Mouse (Mus musculus) intestine, embryonic 14.5 days (tissue): ENCODE data around the gene Gas2. TPM values are rescaled to one million over a fixed set of nuclear protein-coding genes. Genes with fewer than 3 reads are reported as not detected.

Source experiments
- ATAC-seq: fragments of 200-750 bp; cut with Nextera tagmentation; replicated peaks from 2 replicates; pipeline ENCODE4 v1.8.0; 2017; ENCODE audit warnings: low read depth, moderate number of reproducible peaks, moderate TSS enrichment, moderate library complexity; ENCODE audit not compliant: low FRiP score, low TSS enrichment
- DNase-seq: peaks from one replicate; pipeline ENCODE4 v3.0.0-alpha.2; 2018; ENCODE audit warnings: low spot score
- H3K27ac ChIP-seq: fragments of 300-500 bp; sonication (generic); 2 replicates; pipeline ENCODE4 v1.5.1; 2014; ENCODE audit warnings: low read depth, mild to moderate bottlenecking, control low read depth
- H3K27me3 ChIP-seq: fragments of 300-500 bp; sonication (generic); replicated peaks from 2 replicates; pipeline ENCODE4 v1.6.1; 2014; ENCODE audit warnings: low read length, control low read depth; ENCODE audit not compliant: control insufficient read depth, insufficient read depth
- H3K36me3 ChIP-seq: fragments of 300-500 bp; sonication (generic); 2 replicates; pipeline ENCODE4 v1.6.1; 2014; ENCODE audit warnings: low read length, control low read depth; ENCODE audit not compliant: control insufficient read depth, insufficient read depth
- H3K4me1 ChIP-seq: fragments of 300-500 bp; sonication (generic); replicated peaks from 2 replicates; pipeline ENCODE4 v1.6.1; 2014; ENCODE audit warnings: low read length, control low read depth, mixed read lengths; ENCODE audit not compliant: control insufficient read depth, insufficient read depth
- H3K4me2 ChIP-seq: fragments of 300-500 bp; sonication (generic); 2 replicates; pipeline ENCODE4 v1.6.1; 2014; ENCODE audit warnings: low read length
- H3K4me3 ChIP-seq: fragments of 300-500 bp; sonication (generic); 2 replicates; pipeline ENCODE4 v1.5.1; 2014; ENCODE audit warnings: low read depth, low read length, control low read depth, mixed read lengths
- H3K9ac ChIP-seq: fragments of 300-500 bp; sonication (generic); 2 replicates; pipeline ENCODE4 v1.6.1; 2014; ENCODE audit warnings: mild to moderate bottlenecking, low read length
- H3K9me3 ChIP-seq: fragments of 300-500 bp; sonication (generic); 2 replicates; pipeline ENCODE4 v1.6.1; 2016; ENCODE audit warnings: low read length, control low read depth; ENCODE audit not compliant: control insufficient read depth
- WGBS: fragments of 180-500 bp; shearing (Covaris S2); extraction: QIAGEN DNeasy Blood & Tissue Kit; methylation state at CpG from one replicate; pipeline ENCODE4 v1.1.7; 2014; 5-methylcytosine and 5-hydroxymethylcytosine counted together
- polyA plus RNA-seq: library from polyadenylated mRNA; unstranded; fragments of >200 nt; fragmentation: Nextera tagmentation; extraction: Ambion mirVana; gene quantifications from 2 replicates; pipeline ENCODE4 v1.2.1, GENCODE M21; 2014

Gene Gas2
- polyA plus RNA-seq, 1 experiment from 2014 or later = 16.0 TPM

GRCm38 (mm10) chr7:51967581-51967980 lies 105.8 kb downstream of the Gas2 start:
- no peak for DNase-seq
- Histone ChIP-seq H3K9me3 (no peaks in the 10 kb centered on the region), H3K27me3 (no peaks in the 10 kb centered on the region), H3K36me3 (no peaks in the 10 kb centered on the region), H3K4me2 (no peak overlapping the region), H3K4me3 (no peak overlapping the region), H3K27ac (no peak overlapping the region), H3K9ac (no peak overlapping the region), H3K4me1 (no peaks in the 10 kb centered on the region)
- whole genome bisulfite sequencing = 82% methylated on average over 4 of the region's 4 CpGs
- no peak for ATAC-seq

GRCm38 (mm10) chr7:51969379-51969778 lies 107.6 kb downstream of the Gas2 start:
- Histone ChIP-seq H3K36me3 (no peaks in the 10 kb centered on the region), H3K4me3 (no peak overlapping the region), H3K9me3 (no peaks in the 10 kb centered on the region), H3K27me3 (no peaks in the 10 kb centered on the region), H3K27ac (no peak overlapping the region), H3K4me1 (no peaks in the 10 kb centered on the region), H3K4me2 (no peak overlapping the region), H3K9ac (no peak overlapping the region)
- DNase-seq (no peak), ATAC-seq (no peak)

- Histone ChIP-seq H3K9ac (no peak overlapping the region), H3K27ac (no peak overlapping the region), H3K9me3 (no peaks in the 10 kb centered on the region), H3K27me3 (no peaks in the 10 kb centered on the region), H3K4me3 (no peak overlapping the region), H3K4me1 (no peaks in the 10 kb centered on the region), H3K36me3 (no peaks in the 10 kb centered on the region), H3K4me2 (no peak overlapping the region)
- no peak for ATAC-seq
- peak; percentile 67 for DNase-seq
- WGBS = 30% methylated on average over 6 of the region's 6 CpGs
Observed at GRCm38 (mm10) chr7:51972252-51972855, 110.5 kb downstream of the Gas2 start.

GRCm38 (mm10) chr7:51973091-51973490 lies 111.3 kb downstream of the Gas2 start:
- Histone ChIP-seq H3K36me3 (no peaks in the 10 kb centered on the region), H3K27me3 (no peaks in the 10 kb centered on the region), H3K9me3 (no peaks in the 10 kb centered on the region), H3K4me2 (no peak overlapping the region), H3K4me3 (no peak overlapping the region), H3K4me1 (no peaks in the 10 kb centered on the region), H3K27ac (no peak overlapping the region), H3K9ac (no peak overlapping the region)
- no peak for ATAC-seq
- WGBS = 75% methylated on average over 5 of the region's 5 CpGs
- no peak for DNase-seq

GRCm38 (mm10) chr7:51973526-51973925 lies 111.7 kb downstream of the Gas2 start:
- Histone ChIP-seq H3K4me3 (no peak overlapping the region), H3K27ac (no peak overlapping the region), H3K4me1 (no peaks in the 10 kb centered on the region), H3K4me2 (no peak overlapping the region), H3K36me3 (no peaks in the 10 kb centered on the region), H3K9me3 (no peaks in the 10 kb centered on the region), H3K9ac (no peak overlapping the region), H3K27me3 (no peaks in the 10 kb centered on the region)
- ATAC-seq (no peak), DNase-seq (no peak)
- 83% methylated on average over 2 of the region's 2 CpGs for WGBS

GRCm38 (mm10) chr7:51975181-51975580 lies 113.4 kb downstream of the Gas2 start:
- 69% methylated on average over 6 of the region's 6 CpGs for WGBS
- no peaks in the 10 kb centered on the region for H3K9me3 ChIP-seq
- ATAC-seq (no peak), DNase-seq (no peak)
- no peaks in the 10 kb centered on the region for H3K4me1 ChIP-seq
- H3K4me3 ChIP-seq = no peak overlapping the region
- H3K27ac ChIP-seq = no peak overlapping the region
- no peaks in the 10 kb centered on the region for H3K27me3 ChIP-seq
- no peaks in the 10 kb centered on the region for H3K36me3 ChIP-seq
- no peak overlapping the region for H3K9ac ChIP-seq
- no peak overlapping the region for H3K4me2 ChIP-seq

GRCm38 (mm10) chr7:51979271-51979670 lies 117.5 kb downstream of the Gas2 start:
- H3K4me3 ChIP-seq = no peak overlapping the region
- DNase-seq (no peak), ATAC-seq (no peak)
- WGBS = 48% methylated on average over 5 of the region's 5 CpGs
- no peak overlapping the region for H3K27ac ChIP-seq
- no peak overlapping the region for H3K9ac ChIP-seq
- H3K9me3 ChIP-seq = no peaks in the 10 kb centered on the region
- H3K4me2 ChIP-seq = no peak overlapping the region
- no peaks in the 10 kb centered on the region for H3K4me1 ChIP-seq
- no peaks in the 10 kb centered on the region for H3K36me3 ChIP-seq
- H3K27me3 ChIP-seq = no peaks in the 10 kb centered on the region

- Histone ChIP-seq H3K36me3 (no peaks in the 10 kb centered on the region), H3K27me3 (no peaks in the 10 kb centered on the region), H3K4me2 (no peak overlapping the region), H3K9me3 (no peaks in the 10 kb centered on the region), H3K4me3 (no peak overlapping the region), H3K4me1 (no peaks in the 10 kb centered on the region), H3K9ac (no peak overlapping the region), H3K27ac (no peak overlapping the region)
- DNase-seq (no peak), ATAC-seq (no peak)
- WGBS = 27% methylated on average over 1 of the region's 1 CpGs
Observed at GRCm38 (mm10) chr7:51982303-51982702, 120.5 kb downstream of the Gas2 start.

- H3K4me1 ChIP-seq = no peaks in the 10 kb centered on the region
- H3K4me2 ChIP-seq = no peak overlapping the region
- ATAC-seq (no peak), DNase-seq (no peak)
- no peak overlapping the region for H3K4me3 ChIP-seq
- no peaks in the 10 kb centered on the region for H3K36me3 ChIP-seq
- H3K9me3 ChIP-seq = no peaks in the 10 kb centered on the region
- no peak overlapping the region for H3K27ac ChIP-seq
- no peak overlapping the region for H3K9ac ChIP-seq
- 87% methylated on average over 6 of the region's 6 CpGs for WGBS
- H3K27me3 ChIP-seq = no peaks in the 10 kb centered on the region
Observed at GRCm38 (mm10) chr7:51985763-51986162, 123.9 kb downstream of the Gas2 start.
